Mouse (Mus musculus) cerebellum, adult 2 months (tissue): Measurements from ENCODE around the gene Vkorc1.

ENCODE experiments used
- CTCF ChIP-seq: fragments of 200-500 bp; IDR thresholded peaks from 2 replicates; pipeline ENCODE4 v1.5.1; 2011; ENCODE audit warnings: low read depth, mild to moderate bottlenecking, control low read depth, low read length, moderate library complexity, borderline replicate concordance; ENCODE audit not compliant: insufficient read depth
- POLR2A ChIP-seq: fragments of 200-500 bp; IDR thresholded peaks from 2 replicates; pipeline ENCODE4 v1.6.1; 2011; ENCODE audit warnings: low read length, control low read depth, borderline replicate concordance; ENCODE audit not compliant: insufficient read depth

DNA sequence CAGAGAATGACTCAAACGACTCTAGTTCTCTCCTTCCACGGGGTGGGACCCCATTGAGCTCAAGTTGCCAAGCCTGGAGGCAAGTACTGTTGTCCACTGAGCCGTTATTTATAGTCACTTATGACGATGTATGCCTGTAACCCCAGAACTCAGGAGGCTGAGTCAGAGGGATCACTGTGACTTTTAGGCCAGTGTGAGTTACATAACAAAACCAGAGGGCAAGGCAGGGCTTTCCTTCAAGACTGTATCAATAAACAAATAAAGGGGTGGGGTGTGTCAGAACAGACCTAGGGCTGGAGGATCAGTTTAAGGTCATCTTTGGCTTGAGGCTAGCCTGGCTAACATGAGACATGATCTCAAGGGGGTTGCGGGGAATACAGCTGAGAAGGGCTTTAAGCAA, 44.5 kb downstream of the Vkorc1 start:
- no peak for TF ChIP-seq CTCF
- TF ChIP-seq POLR2A, result no peak
